In the genomic region with DNA sequence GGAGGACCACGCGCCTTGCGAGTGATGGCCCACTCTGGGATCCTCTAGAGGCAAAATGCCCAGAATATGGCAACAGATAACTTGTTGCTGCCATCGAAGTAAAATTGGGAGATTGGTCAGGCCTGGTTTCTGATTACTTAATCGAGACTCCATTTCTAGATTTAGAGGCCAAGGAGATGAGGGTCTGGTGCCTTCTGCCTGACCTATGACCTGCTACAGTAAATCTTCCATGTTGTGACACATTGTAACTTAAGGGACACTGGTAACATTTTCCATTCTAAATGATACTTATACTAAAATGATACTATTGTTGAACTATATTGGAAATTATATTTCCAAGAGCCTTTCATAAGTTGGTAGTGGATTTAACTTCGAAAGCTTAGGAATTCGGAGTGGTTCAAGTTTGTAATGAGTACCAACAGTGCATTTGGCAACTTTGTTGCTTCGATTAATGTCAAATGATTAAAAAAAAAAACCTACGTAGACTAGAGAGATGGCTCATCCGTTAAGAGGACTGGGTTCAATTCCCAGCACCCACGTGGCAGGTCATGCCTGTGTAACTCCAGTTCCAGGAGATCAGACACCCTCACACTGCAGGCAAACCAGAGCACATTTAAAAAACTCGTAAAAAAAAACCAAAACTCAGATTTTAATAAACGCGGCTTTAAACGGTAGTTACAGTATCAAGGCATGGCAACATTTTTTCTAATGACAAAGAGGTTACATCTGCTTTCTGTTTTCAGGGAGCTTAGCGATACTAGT, we compare ENCODE assay signal across 8 mouse cellular contexts. TPM values are rescaled to one million over a fixed set of nuclear protein-coding genes. Genes with fewer than 3 reads are reported as not detected.
DNase-seq lines count a peak whose midpoint lies in the region; ATAC-seq and TF ChIP-seq lines count a peak whose summit lies in the region.

No protein-coding gene starts in this region.

- no peaks in the 10 kb centered on the region for H3K9me3 ChIP-seq in limb, embryonic 10.5 days (replicated peaks)
- H3K9me3 ChIP-seq in stomach, embryonic 14.5 days (ENCODE audit: control insufficient read depth, low read depth, low read length), result no peaks in the 10 kb centered on the region

- no peak for TF ChIP-seq POLR2A in thymus, adult 2 months (IDR thresholded peaks at IDR 0.05; ENCODE audit: control insufficient read depth, extremely low read depth, insufficient read depth, low read length, poor library complexity)

- 2% methylated on average over 16 of the region's 16 CpGs for WGBS in thymus, adult 2 months
- 8% methylated on average over 16 of the region's 16 CpGs for WGBS in limb, embryonic 10.5 days
- WGBS in stomach, embryonic 14.5 days, result 10% methylated on average over 16 of the region's 16 CpGs

- peak overlapping the region; percentile 93; the same call in 1 of the 2 replicates for H3K27ac ChIP-seq in thymus, adult 2 months (ENCODE audit: control insufficient read depth, insufficient read depth, low read length)
- peak overlapping the region; percentile 99 for H3K27ac ChIP-seq in limb, embryonic 10.5 days
- peak overlapping the region; percentile 99; the same call in 1 of the 2 replicates for H3K27ac ChIP-seq in stomach, embryonic 14.5 days (ENCODE audit: low read length)

- TF ChIP-seq CTCF in thymus, adult 2 months (IDR thresholded peaks at IDR 0.05; ENCODE audit: borderline replicate concordance, control insufficient read depth, extremely low read depth, insufficient read depth, low read length, poor library complexity), result no peak

- H3K4me2 ChIP-seq in stomach, embryonic 14.5 days (replicated peaks; ENCODE audit: low read depth, low read length), result peak overlapping the region; percentile 63

- peak overlapping the region; percentile 100 for H3K4me3 ChIP-seq in thymus, adult 2 months (ENCODE audit: control insufficient read depth, insufficient read depth, low read length)
- peak overlapping the region; percentile 85 for H3K4me3 ChIP-seq in limb, embryonic 10.5 days
- H3K4me3 ChIP-seq in stomach, embryonic 14.5 days (ENCODE audit: low read depth, low read length), result peak overlapping the region; percentile 80

- peak; percentile 50 for DNase-seq in cerebellum, adult 9-10 months
- DNase-seq in cerebellum, adult 9-11 months, result no peak
- DNase-seq in thymus, adult 2 months, result no peak
- no peak for DNase-seq in thymus, postnatal 14 days
- no peak for DNase-seq in limb, embryonic 10.5 days (ENCODE audit: low spot score)
- no peak for DNase-seq in left cerebral cortex, adult 8-10 months (ENCODE audit: low spot score in 2 of 2)

- no peak for ATAC-seq in stomach, embryonic 14.5 days (ENCODE audit: insufficient number of reproducible peaks, insufficient read depth, low FRiP score, low read depth)
- no peak for ATAC-seq in megakaryocyte progenitor cell, adult 5-6 weeks (replicated peaks; ENCODE audit: poor library complexity)

- peaks cover 38% of the 10 kb centered on the region for H3K36me3 ChIP-seq in thymus, adult 2 months (ENCODE audit: control insufficient read depth, insufficient read depth, low read length)
- peaks cover 43% of the 10 kb centered on the region for H3K36me3 ChIP-seq in limb, embryonic 10.5 days
- peaks cover 22% of the 10 kb centered on the region for H3K36me3 ChIP-seq in stomach, embryonic 14.5 days (ENCODE audit: control insufficient read depth, insufficient read depth, low read length)

- peak overlapping the region; percentile 96 for H3K9ac ChIP-seq in stomach, embryonic 14.5 days (replicated peaks; ENCODE audit: low read depth, low read length)

- H3K4me1 ChIP-seq in thymus, adult 2 months (replicated peaks; ENCODE audit: control insufficient read depth, insufficient read depth, low read length), result peaks cover 7% of the 10 kb centered on the region; the same call in 1 of the 2 replicates
- H3K4me1 ChIP-seq in limb, embryonic 10.5 days, result peaks cover 7% of the 10 kb centered on the region; the same call in 1 of the 2 replicates
- peaks cover 3% of the 10 kb centered on the region; the same call in 1 of the 2 replicates for H3K4me1 ChIP-seq in stomach, embryonic 14.5 days (ENCODE audit: control insufficient read depth, insufficient read depth, low read length)

- H3K27me3 ChIP-seq in thymus, adult 2 months (ENCODE audit: control insufficient read depth, insufficient read depth, low read length), result no peaks in the 10 kb centered on the region
- peaks cover 11% of the 10 kb centered on the region; the same call in 1 of the 2 replicates for H3K27me3 ChIP-seq in limb, embryonic 10.5 days (ENCODE audit: low read depth, poor library complexity, severe bottlenecking)
- no peaks in the 10 kb centered on the region for H3K27me3 ChIP-seq in stomach, embryonic 14.5 days (ENCODE audit: control insufficient read depth, insufficient read depth, low read length)

RNA-seq across cellular contexts. Expression of gene Ddx3x, which starts 1.5 kb away (rescaled TPM):
- 35.4 and 48.0 TPM in 2 replicates for polyA plus RNA-seq in thymus, adult 2 months (2012; rRNA removed)
- 156 and 178 TPM in 2 replicates for polyA plus RNA-seq in limb, embryonic 10.5 days (2016; fragmentation: Nextera tagmentation; extraction: Ambion mirVana)
- polyA plus RNA-seq in stomach, embryonic 14.5 days (2014; fragmentation: Nextera tagmentation; extraction: Ambion mirVana), result 147 and 156 TPM in 2 replicates
- 245 TPM in 2 replicates for total RNA-seq in megakaryocyte progenitor cell, adult 5-6 weeks (2015)
- total RNA-seq in megakaryocyte progenitor cell, adult 5-6 weeks (2017), result 383 and 513 TPM in 2 replicates
- 100 to 1,000 TPM; 167 to 255 (median 212) TPM for total RNA-seq in left cerebral cortex, adult 8-10 months (2022)
